Mouse (Mus musculus) brain, embryonic 14.5 days (tissue): ENCODE results near the gene A130010J15Rik. TPM values are rescaled to one million over a fixed set of nuclear protein-coding genes. Genes with fewer than 3 reads are reported as not detected.

Experiments
- DNase-seq: peaks from one replicate; pipeline ENCODE4 v3.0.0-alpha.2; 2011; ENCODE audit warnings: low read depth
- CTCF ChIP-seq: fragments of 200-500 bp; IDR thresholded peaks from 2 replicates; pipeline ENCODE4 v1.5.1; 2012; ENCODE audit warnings: inconsistent platforms, mild to moderate bottlenecking, moderate library complexity, borderline replicate concordance; ENCODE audit not compliant: insufficient read depth, insufficient read length; ENCODE audit errors: extremely low read depth
- POLR2A ChIP-seq: fragments of 200-500 bp; IDR thresholded peaks from 2 replicates; pipeline ENCODE4 v1.6.1; 2012; ENCODE audit warnings: mild to moderate bottlenecking, inconsistent platforms, borderline replicate concordance; ENCODE audit not compliant: poor library complexity, insufficient read depth, insufficient read length, severe bottlenecking; ENCODE audit errors: extremely low read depth
- polyA plus RNA-seq: library from polyadenylated mRNA; depleted of rRNA; stranded (reverse); fragments of >200 nt; gene quantifications from 2 replicates; pipeline ENCODE4 v1.2.3, GENCODE M21; 2012; rRNA removed

Gene A130010J15Rik
- polyA plus RNA-seq, 1 experiment = 7.6 TPM

DNA sequence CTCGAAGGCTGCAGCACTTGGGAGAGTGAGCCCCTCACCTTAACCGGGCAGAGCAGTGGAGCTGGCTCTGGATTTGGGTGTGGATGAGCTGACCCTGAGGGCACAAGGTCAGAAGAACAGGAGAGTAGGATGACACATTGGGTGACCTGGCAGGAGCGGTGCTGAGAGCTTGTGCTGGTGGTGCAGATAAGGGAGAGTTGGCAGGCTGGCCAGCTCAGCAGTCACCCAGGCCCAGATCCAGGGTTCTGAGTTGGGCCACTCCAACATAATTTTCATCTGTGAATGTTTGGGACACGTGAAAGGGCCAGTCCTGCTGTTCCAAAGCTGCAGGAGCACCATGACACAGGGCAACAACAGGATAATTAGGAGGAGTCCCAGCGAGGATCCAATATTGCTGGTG lies 43.5 kb downstream of the A130010J15Rik start:
- no peak for DNase-seq
- TF ChIP-seq CTCF = no peak
- no peak for TF ChIP-seq POLR2A

DNA sequence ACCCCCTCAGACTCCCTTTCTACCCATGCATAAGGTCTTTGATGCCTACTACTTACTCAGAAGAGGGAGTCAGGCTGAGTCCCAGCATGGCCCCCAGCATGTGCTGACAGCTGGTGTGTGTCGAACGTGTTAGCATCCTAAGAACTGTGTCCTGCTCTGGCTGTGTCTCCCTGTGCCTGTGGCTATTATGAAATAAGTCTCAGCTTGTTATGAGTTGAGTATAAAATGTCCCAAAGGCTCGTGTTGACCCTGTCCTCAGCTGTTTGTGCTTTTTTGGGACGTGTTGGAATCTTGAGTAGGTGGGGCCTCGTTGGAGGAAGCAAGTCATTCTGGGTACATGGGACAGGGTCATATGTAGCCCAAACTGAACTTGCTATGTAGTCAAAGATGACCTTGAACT lies 46.2 kb downstream of the A130010J15Rik start:
- no peak for DNase-seq
- TF ChIP-seq CTCF (no peak), POLR2A (no peak)

DNA sequence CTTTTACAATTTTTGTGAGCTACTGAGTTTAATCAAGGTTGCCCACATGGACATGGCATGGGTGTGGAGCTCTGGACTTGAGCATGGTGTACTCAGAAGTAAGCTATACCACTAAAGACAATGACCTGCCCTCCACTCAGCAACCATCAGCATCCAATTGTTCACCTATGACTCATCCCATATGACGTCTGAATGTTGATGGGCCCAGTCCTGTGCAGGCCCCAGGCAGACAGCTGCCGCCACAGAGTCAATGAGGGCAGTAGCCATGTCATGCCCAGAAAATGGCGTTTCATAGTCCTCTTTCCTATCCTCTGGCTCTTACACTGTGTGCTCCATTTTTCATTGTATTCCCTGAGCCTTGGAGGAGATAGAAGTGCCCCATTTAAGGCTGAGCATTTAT lies 48.2 kb downstream of the A130010J15Rik start:
- TF ChIP-seq CTCF (no peak), POLR2A (no peak)
- DNase-seq = no peak

DNA sequence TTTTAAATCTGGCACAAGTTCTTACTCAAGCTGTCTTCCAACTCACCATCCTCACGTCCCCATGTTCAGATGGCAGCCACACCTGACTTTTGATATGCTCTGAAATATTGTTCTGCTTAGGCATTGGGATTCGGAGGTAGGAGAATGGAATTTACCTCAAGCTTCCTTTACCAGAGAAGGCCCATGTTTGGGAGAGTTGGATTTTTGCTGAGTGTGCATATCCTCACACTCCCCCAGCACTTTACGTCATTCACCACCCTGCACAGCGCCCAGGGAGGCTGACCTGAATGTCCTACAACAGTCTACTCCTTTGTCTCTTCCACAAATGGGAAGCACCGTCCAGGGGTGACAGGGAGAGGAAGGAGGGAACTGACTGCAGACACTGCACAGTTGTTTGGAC lies 52.6 kb downstream of the A130010J15Rik start:
- TF ChIP-seq CTCF = no peak
- TF ChIP-seq POLR2A = no peak
- DNase-seq = no peak

DNA sequence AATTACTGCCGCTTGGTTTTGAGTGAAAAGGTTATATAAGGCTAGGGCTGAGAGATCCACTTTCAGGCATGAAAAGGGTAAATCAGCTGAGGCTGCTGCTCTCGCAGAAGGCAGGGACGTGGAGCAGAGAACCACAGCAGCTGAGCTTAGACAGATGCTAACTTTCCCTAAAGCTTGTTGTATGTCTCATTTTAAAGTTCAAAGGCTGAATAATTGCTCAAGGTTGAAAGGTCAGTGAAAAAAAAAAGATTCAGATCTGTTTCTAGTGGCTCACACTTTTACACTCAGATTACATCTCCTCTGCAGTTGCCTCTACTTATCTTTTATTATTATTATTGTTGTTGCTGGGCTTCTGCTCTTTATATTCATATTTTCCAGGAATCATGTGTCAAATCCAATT lies 57.7 kb downstream of the A130010J15Rik start:
- peak; percentile 42 for DNase-seq
- no peak for TF ChIP-seq POLR2A
- TF ChIP-seq CTCF = no peak

DNA sequence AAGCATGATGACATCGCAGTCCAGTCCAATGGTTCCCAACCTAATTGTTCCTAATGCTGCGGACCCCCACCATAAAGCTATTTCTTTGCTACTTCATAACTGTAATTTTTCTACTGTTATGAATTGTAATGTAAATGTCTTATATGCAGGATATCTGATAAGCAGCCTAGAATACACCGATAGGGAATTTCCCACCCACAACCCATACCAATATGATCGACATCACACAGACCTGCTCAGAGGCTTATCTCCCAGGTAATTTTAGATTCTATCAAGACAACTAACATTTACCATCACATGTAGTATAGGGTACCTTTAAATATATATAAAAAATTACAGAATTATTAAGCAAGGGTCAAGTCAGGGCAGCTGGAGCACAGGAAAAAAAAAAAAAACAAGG lies 58.3 kb downstream of the A130010J15Rik start:
- no peak for DNase-seq
- TF ChIP-seq POLR2A (no peak), CTCF (no peak)

DNA sequence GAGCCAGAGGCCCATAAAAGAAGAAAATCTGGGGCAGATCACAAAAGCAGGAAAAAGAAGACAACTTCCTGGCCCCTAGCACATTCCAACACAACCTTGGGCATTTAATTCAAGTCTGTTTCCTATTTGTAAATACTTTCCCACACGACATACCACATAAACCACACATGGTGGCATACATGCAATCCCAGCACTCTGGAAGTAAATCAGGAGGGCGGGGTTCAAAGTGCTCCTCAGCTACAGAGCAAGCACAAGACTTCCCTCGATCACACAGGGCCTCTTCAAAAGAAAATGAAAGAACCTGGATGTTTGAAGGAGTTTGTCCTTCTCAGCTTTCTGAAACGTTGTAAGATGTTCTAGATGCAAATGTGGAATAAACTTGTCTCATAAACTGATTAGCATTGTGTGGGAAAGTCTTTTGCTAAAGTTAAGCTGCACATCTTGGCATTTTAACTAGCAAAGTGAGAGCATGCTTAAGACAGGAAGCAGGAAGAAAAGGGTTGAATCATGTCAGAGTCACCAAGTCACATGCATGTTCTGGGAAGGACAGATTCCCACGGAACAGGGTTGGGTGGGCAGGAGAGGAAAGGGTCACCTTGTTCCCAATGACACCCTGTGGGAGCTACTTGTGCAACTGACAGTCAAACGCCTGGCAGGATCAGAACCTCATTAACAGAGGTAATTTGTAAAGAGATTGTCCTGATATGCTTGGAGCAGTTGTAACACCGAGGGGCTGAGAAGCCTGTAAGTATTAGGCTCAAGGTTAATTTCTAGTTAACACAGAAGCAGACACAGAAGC lies 59.1 kb downstream of the A130010J15Rik start:
- no peak for TF ChIP-seq POLR2A
- no peak for TF ChIP-seq CTCF

More for the DNA sequence above, 59.1 kb downstream of the A130010J15Rik start:
- peak; percentile 7 for DNase-seq

Other genes starting within 250 kb of the A130010J15Rik start
- 6.6 and 10.3 TPM in 2 replicates for gene Syt14, start 132.3 kb upstream of the A130010J15Rik start, polyA plus RNA-seq
- gene Diexf, start 37.8 kb upstream of the A130010J15Rik start, polyA plus RNA-seq = 30.2 and 37.0 TPM in 2 replicates
- 1.1 and 1.2 TPM in 2 replicates for gene Irf6, start 14.9 kb upstream of the A130010J15Rik start, polyA plus RNA-seq
- 0.82 and 0.96 TPM in 2 replicates for gene Traf3ip3, start 33.7 kb downstream of the A130010J15Rik start, polyA plus RNA-seq
- 0.67 and 0.79 TPM in 2 replicates for gene Lamb3, start 39.7 kb downstream of the A130010J15Rik start, polyA plus RNA-seq
- 0.09 and 0.37 TPM in 2 replicates for gene Hsd11b1, start 96.0 kb downstream of the A130010J15Rik start, polyA plus RNA-seq
- 7.3 and 9.8 TPM in 2 replicates for gene G0s2, start 105.2 kb downstream of the A130010J15Rik start, polyA plus RNA-seq
- gene Camk1g, start 202.3 kb downstream of the A130010J15Rik start, polyA plus RNA-seq = 40.8 and 47.3 TPM in 2 replicates